Mouse (Mus musculus) limb, embryonic 15.5 days (tissue): ENCODE measurements around the gene Clock. TPM values are rescaled to one million over a fixed set of nuclear protein-coding genes. Genes with fewer than 3 reads are reported as not detected.

Experiments
- ATAC-seq: fragments of 200-750 bp; cut with Nextera tagmentation; 2 replicates; pipeline ENCODE4 v1.8.0; 2017; ENCODE audit warnings: low read depth, moderate TSS enrichment; ENCODE audit not compliant: insufficient number of reproducible peaks, low FRiP score, low TSS enrichment
- H3K27ac ChIP-seq: fragments of 300-500 bp; sonication (generic); 2 replicates; pipeline ENCODE4 v1.5.1; 2015; ENCODE audit warnings: moderate library complexity, mild to moderate bottlenecking, inconsistent platforms
- H3K27me3 ChIP-seq: fragments of 300-500 bp; sonication (generic); 2 replicates; pipeline ENCODE4 v1.6.1; 2015; ENCODE audit warnings: inconsistent platforms
- H3K36me3 ChIP-seq: fragments of 300-500 bp; sonication (generic); 2 replicates; pipeline ENCODE4 v1.6.1; 2015; ENCODE audit warnings: inconsistent platforms
- H3K4me1 ChIP-seq: fragments of 300-500 bp; sonication (generic); 2 replicates; pipeline ENCODE4 v1.6.1; 2015; ENCODE audit warnings: inconsistent platforms
- H3K4me2 ChIP-seq: fragments of 300-500 bp; sonication (generic); 2 replicates; pipeline ENCODE4 v1.6.1; 2015; ENCODE audit warnings: mild to moderate bottlenecking, inconsistent platforms
- H3K4me3 ChIP-seq: fragments of 300-500 bp; sonication (generic); 2 replicates; pipeline ENCODE4 v1.5.1; 2015; ENCODE audit warnings: mild to moderate bottlenecking, inconsistent platforms
- H3K9ac ChIP-seq: fragments of 300-500 bp; sonication (generic); 2 replicates; pipeline ENCODE4 v1.6.1; 2015; ENCODE audit warnings: inconsistent platforms
- H3K9me3 ChIP-seq: fragments of 300-500 bp; sonication (generic); 2 replicates; pipeline ENCODE4 v1.6.1; 2016; ENCODE audit warnings: inconsistent platforms
- WGBS: fragments of 180-500 bp; shearing (Covaris S2); methylation state at CpG from one replicate; pipeline ENCODE4 v1.1.7; 2015; 5-methylcytosine and 5-hydroxymethylcytosine counted together
- polyA plus RNA-seq: library from polyadenylated mRNA; unstranded; fragments of >200 nt; fragmentation: Nextera tagmentation; extraction: Ambion mirVana; gene quantifications from 2 replicates; pipeline ENCODE4 v1.2.1, GENCODE M21; 2015

Clock gene
- polyA plus RNA-seq, 1 experiment from 2014 or later, result 12.1 TPM

- Histone ChIP-seq H3K4me2 (no peak overlapping the region), H3K9me3 (no peaks in the 10 kb centered on the region), H3K4me1 (no peaks in the 10 kb centered on the region), H3K36me3 (peaks cover 9% of the 10 kb centered on the region; the same call in 1 of the 2 replicates), H3K27ac (no peak overlapping the region), H3K9ac (no peak overlapping the region), H3K27me3 (no peaks in the 10 kb centered on the region), H3K4me3 (no peak overlapping the region)
- ATAC-seq, result no peak
- 91% methylated on average over 3 of the region's 3 CpGs for WGBS
Measured at GRCm38 (mm10) chr5:76250948-76251347, 53.6 kb downstream of the Clock start.

GRCm38 (mm10) chr5:76246539-76246938 lies 58.1 kb downstream of the Clock start:
- no peaks in the 10 kb centered on the region for H3K27me3 ChIP-seq
- no peak overlapping the region for H3K4me2 ChIP-seq
- no peaks in the 10 kb centered on the region for H3K9me3 ChIP-seq
- H3K36me3 ChIP-seq, result peaks cover 15% of the 10 kb centered on the region
- H3K27ac ChIP-seq, result no peak overlapping the region
- ATAC-seq, result no peak
- H3K4me3 ChIP-seq, result no peak overlapping the region
- H3K9ac ChIP-seq, result no peak overlapping the region
- no peaks in the 10 kb centered on the region for H3K4me1 ChIP-seq

- no peaks in the 10 kb centered on the region for H3K27me3 ChIP-seq
- H3K9ac ChIP-seq, result no peak overlapping the region
- no peak overlapping the region for H3K27ac ChIP-seq
- ATAC-seq, result no peak
- H3K4me3 ChIP-seq, result no peak overlapping the region
- WGBS, result 86% methylated on average over 3 of the region's 3 CpGs
- H3K4me1 ChIP-seq, result no peaks in the 10 kb centered on the region
- H3K9me3 ChIP-seq, result no peaks in the 10 kb centered on the region
- no peak overlapping the region for H3K4me2 ChIP-seq
- H3K36me3 ChIP-seq, result peaks cover 15% of the 10 kb centered on the region
Measured at GRCm38 (mm10) chr5:76245419-76245818, 59.2 kb downstream of the Clock start.

GRCm38 (mm10) chr5:76244430-76244829 lies 60.2 kb downstream of the Clock start:
- no peak overlapping the region for H3K9ac ChIP-seq
- H3K4me1 ChIP-seq, result no peaks in the 10 kb centered on the region
- WGBS, result 94% methylated on average over 10 of the region's 10 CpGs
- peaks cover 25% of the 10 kb centered on the region for H3K36me3 ChIP-seq
- H3K9me3 ChIP-seq, result no peaks in the 10 kb centered on the region
- H3K27me3 ChIP-seq, result no peaks in the 10 kb centered on the region
- H3K4me2 ChIP-seq, result no peak overlapping the region
- ATAC-seq, result no peak
- H3K4me3 ChIP-seq, result no peak overlapping the region
- no peak overlapping the region for H3K27ac ChIP-seq

- H3K9ac ChIP-seq, result no peak overlapping the region
- ATAC-seq, result no peak
- no peak overlapping the region for H3K27ac ChIP-seq
- H3K36me3 ChIP-seq, result peaks cover 27% of the 10 kb centered on the region; the same call in 1 of the 2 replicates
- H3K4me1 ChIP-seq, result no peaks in the 10 kb centered on the region
- 95% methylated on average over 4 of the region's 4 CpGs for WGBS
- H3K9me3 ChIP-seq, result no peaks in the 10 kb centered on the region
- H3K4me2 ChIP-seq, result no peak overlapping the region
- H3K27me3 ChIP-seq, result no peaks in the 10 kb centered on the region
- H3K4me3 ChIP-seq, result no peak overlapping the region
Measured at GRCm38 (mm10) chr5:76243929-76244328, 60.7 kb downstream of the Clock start.

GRCm38 (mm10) chr5:76243274-76243673 lies 61.3 kb downstream of the Clock start:
- no peaks in the 10 kb centered on the region for H3K27me3 ChIP-seq
- H3K4me2 ChIP-seq, result no peak overlapping the region
- H3K27ac ChIP-seq, result no peak overlapping the region
- ATAC-seq, result no peak
- H3K4me1 ChIP-seq, result no peaks in the 10 kb centered on the region
- WGBS, result 74% methylated on average over 3 of the region's 3 CpGs
- no peak overlapping the region for H3K9ac ChIP-seq
- H3K36me3 ChIP-seq, result peaks cover 27% of the 10 kb centered on the region; the same call in 1 of the 2 replicates
- no peaks in the 10 kb centered on the region for H3K9me3 ChIP-seq
- no peak overlapping the region for H3K4me3 ChIP-seq

- H3K4me1 ChIP-seq, result no peaks in the 10 kb centered on the region
- 89% methylated on average over 13 of the region's 13 CpGs for WGBS
- H3K4me2 ChIP-seq, result no peak overlapping the region
- H3K36me3 ChIP-seq, result peaks cover 53% of the 10 kb centered on the region
- no peaks in the 10 kb centered on the region for H3K27me3 ChIP-seq
- no peak overlapping the region for H3K4me3 ChIP-seq
- no peak overlapping the region for H3K9ac ChIP-seq
- H3K27ac ChIP-seq, result no peak overlapping the region
- H3K9me3 ChIP-seq, result no peaks in the 10 kb centered on the region
- ATAC-seq, result no peak
Measured at GRCm38 (mm10) chr5:76231171-76231855, 73.3 kb downstream of the Clock start.

GRCm38 (mm10) chr5:76216691-76217090 lies 87.9 kb downstream of the Clock start:
- no peaks in the 10 kb centered on the region for H3K9me3 ChIP-seq
- 83% methylated on average over 6 of the region's 6 CpGs for WGBS
- H3K27ac ChIP-seq, result no peak overlapping the region
- H3K9ac ChIP-seq, result no peak overlapping the region
- H3K4me1 ChIP-seq, result no peaks in the 10 kb centered on the region
- peaks cover 29% of the 10 kb centered on the region for H3K36me3 ChIP-seq
- H3K4me2 ChIP-seq, result no peak overlapping the region
- H3K4me3 ChIP-seq, result no peak overlapping the region
- ATAC-seq, result no peak
- H3K27me3 ChIP-seq, result no peaks in the 10 kb centered on the region

- Histone ChIP-seq H3K27ac (no peak overlapping the region), H3K4me2 (no peak overlapping the region), H3K27me3 (no peaks in the 10 kb centered on the region), H3K4me3 (no peak overlapping the region), H3K4me1 (no peaks in the 10 kb centered on the region), H3K9ac (no peak overlapping the region), H3K36me3 (peaks cover 69% of the 10 kb centered on the region), H3K9me3 (no peaks in the 10 kb centered on the region)
- WGBS, result 91% methylated on average over 5 of the region's 5 CpGs
- ATAC-seq, result no peak
Measured at GRCm38 (mm10) chr5:76208066-76208465, 96.5 kb downstream of the Clock start.

GRCm38 (mm10) chr5:76205886-76206285 lies 98.7 kb downstream of the Clock start:
- peaks cover 72% of the 10 kb centered on the region for H3K36me3 ChIP-seq
- no peaks in the 10 kb centered on the region for H3K4me1 ChIP-seq
- no peak overlapping the region for H3K4me3 ChIP-seq
- H3K9ac ChIP-seq, result no peak overlapping the region
- WGBS, result 76% methylated on average over 2 of the region's 2 CpGs
- no peak overlapping the region for H3K27ac ChIP-seq
- no peaks in the 10 kb centered on the region for H3K27me3 ChIP-seq
- no peak overlapping the region for H3K4me2 ChIP-seq
- ATAC-seq, result no peak
- no peaks in the 10 kb centered on the region for H3K9me3 ChIP-seq

GRCm38 (mm10) chr5:76203171-76203570 lies 101.4 kb downstream of the Clock start:
- no peak overlapping the region for H3K4me2 ChIP-seq
- H3K9ac ChIP-seq, result no peak overlapping the region
- H3K9me3 ChIP-seq, result no peaks in the 10 kb centered on the region
- no peak overlapping the region for H3K4me3 ChIP-seq
- no peaks in the 10 kb centered on the region for H3K4me1 ChIP-seq
- 93% methylated on average over 3 of the region's 3 CpGs for WGBS
- no peak overlapping the region for H3K27ac ChIP-seq
- H3K36me3 ChIP-seq, result peaks cover 78% of the 10 kb centered on the region
- ATAC-seq, result no peak
- no peaks in the 10 kb centered on the region for H3K27me3 ChIP-seq

GRCm38 (mm10) chr5:76199346-76199745 lies 105.2 kb downstream of the Clock start:
- no peak for ATAC-seq
- Histone ChIP-seq H3K27me3 (no peaks in the 10 kb centered on the region), H3K36me3 (peaks cover 60% of the 10 kb centered on the region), H3K4me3 (no peak overlapping the region), H3K4me1 (no peaks in the 10 kb centered on the region), H3K9ac (no peak overlapping the region), H3K4me2 (no peak overlapping the region), H3K9me3 (no peaks in the 10 kb centered on the region), H3K27ac (no peak overlapping the region)
- 93% methylated on average over 13 of the region's 13 CpGs for WGBS
